Mouse (Mus musculus) liver, embryonic 16.5 days (tissue): ENCODE measurements around the gene Kif9. TPM values are rescaled to one million over a fixed set of nuclear protein-coding genes. Genes with fewer than 3 reads are reported as not detected.

Source experiments
- ATAC-seq: fragments of 200-750 bp; cut with Nextera tagmentation; 2 replicates; pipeline ENCODE4 v1.8.0; 2017; ENCODE audit warnings: low read depth, mild to moderate bottlenecking, moderate number of reproducible peaks, moderate library complexity
- H3K27ac ChIP-seq: fragments of 300-500 bp; sonication (generic); 2 replicates; pipeline ENCODE4 v1.5.1; 2014; ENCODE audit warnings: mild to moderate bottlenecking, low read length
- H3K27me3 ChIP-seq: fragments of 300-500 bp; sonication (generic); 2 replicates; pipeline ENCODE4 v1.6.1; 2014; ENCODE audit warnings: low read depth, low read length, mixed read lengths; ENCODE audit not compliant: control insufficient read depth, insufficient read depth
- H3K36me3 ChIP-seq: fragments of 300-500 bp; sonication (generic); 2 replicates; pipeline ENCODE4 v1.6.1; 2014; ENCODE audit warnings: mild to moderate bottlenecking; ENCODE audit not compliant: control insufficient read depth, insufficient read depth
- H3K4me1 ChIP-seq: fragments of 300-500 bp; sonication (generic); 2 replicates; pipeline ENCODE4 v1.6.1; 2014; ENCODE audit warnings: low read depth, low read length, mixed read lengths; ENCODE audit not compliant: control insufficient read depth
- H3K4me2 ChIP-seq: fragments of 300-500 bp; sonication (generic); 2 replicates; pipeline ENCODE4 v1.6.1; 2014; ENCODE audit warnings: low read depth, low read length, mixed read lengths
- H3K4me3 ChIP-seq: fragments of 300-500 bp; sonication (generic); 2 replicates; pipeline ENCODE4 v1.5.1; 2014; ENCODE audit warnings: low read depth, mild to moderate bottlenecking, low read length
- H3K9ac ChIP-seq: fragments of 300-500 bp; sonication (generic); 2 replicates; pipeline ENCODE4 v1.6.1; 2014; ENCODE audit warnings: low read depth, low read length
- H3K9me3 ChIP-seq: fragments of 300-500 bp; sonication (generic); replicated peaks from 2 replicates; pipeline ENCODE4 v1.6.1; 2016; ENCODE audit warnings: low read length; ENCODE audit not compliant: control insufficient read depth
- WGBS: fragments of 180-500 bp; shearing (Covaris S2); extraction: QIAGEN DNeasy Blood & Tissue Kit; methylation state at CpG from one replicate; pipeline ENCODE4 v1.1.7; 2014; ENCODE audit not compliant: insufficient replicate concordance; 5-methylcytosine and 5-hydroxymethylcytosine counted together
- polyA plus RNA-seq: library from polyadenylated mRNA; unstranded; fragments of >200 nt; fragmentation: Nextera tagmentation; extraction: Ambion mirVana; gene quantifications from 2 replicates; pipeline ENCODE4 v1.2.1, GENCODE M21; 2015

Kif9 gene
- 0.18 and 0.21 TPM in 2 replicates for polyA plus RNA-seq

GRCm38 (mm10) chr9:110476124-110477091 lies at the start of gene Kif9, which contains the start of gene Klhl18:
Kif9 (plus strand) TSS chr9:110476958.
Klhl18 (minus strand) TSS chr9:110476694.
- Histone ChIP-seq H3K4me1 (peaks cover 12% of the 10 kb centered on the region), H3K27ac (peak within 1 kb of the TSS; percentile 71), H3K4me2 (peak within 1 kb of the TSS; percentile 88), H3K9ac (peak within 1 kb of the TSS; percentile 75), H3K4me3 (peak within 1 kb of the TSS; percentile 82), H3K27me3 (no peaks in the 10 kb centered on the region), H3K9me3 (no peaks in the 10 kb centered on the region), H3K36me3 (no peaks in the 10 kb centered on the region)
- peak; percentile 98 for ATAC-seq
- under 1% methylated on average over 53 of the region's 53 CpGs for WGBS

DNA sequence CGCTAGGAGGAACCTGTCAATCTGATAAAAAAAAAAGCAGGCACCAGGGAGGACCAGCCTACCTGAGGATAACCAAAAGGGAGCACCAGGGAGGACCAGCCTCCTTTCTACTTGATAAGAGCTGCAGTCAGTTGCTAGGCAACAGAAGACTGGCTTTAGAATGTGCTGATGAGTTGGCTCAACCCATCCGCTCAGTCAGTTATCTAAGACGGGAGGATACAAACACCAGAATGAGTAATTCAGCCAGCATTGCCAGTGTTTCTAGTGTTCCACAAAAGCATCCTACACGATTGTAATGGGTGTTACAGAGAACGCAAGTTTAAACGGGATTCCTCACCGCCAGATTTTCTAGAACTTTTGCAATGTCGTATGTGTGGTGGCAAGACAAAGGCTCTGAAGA lies 45.5 kb upstream of the Kif9 start:
- Histone ChIP-seq H3K27ac (no peak overlapping the region), H3K4me2 (no peak overlapping the region), H3K9ac (no peak overlapping the region), H3K9me3 (no peaks in the 10 kb centered on the region), H3K27me3 (no peaks in the 10 kb centered on the region), H3K4me1 (no peaks in the 10 kb centered on the region), H3K4me3 (no peak overlapping the region), H3K36me3 (0 out of 2 replicates have a peak, but pooled peaks cover 2% of the 10 kb centered on the region)
- no peak for ATAC-seq
- 66% methylated on average over 8 of the region's 8 CpGs for WGBS

DNA sequence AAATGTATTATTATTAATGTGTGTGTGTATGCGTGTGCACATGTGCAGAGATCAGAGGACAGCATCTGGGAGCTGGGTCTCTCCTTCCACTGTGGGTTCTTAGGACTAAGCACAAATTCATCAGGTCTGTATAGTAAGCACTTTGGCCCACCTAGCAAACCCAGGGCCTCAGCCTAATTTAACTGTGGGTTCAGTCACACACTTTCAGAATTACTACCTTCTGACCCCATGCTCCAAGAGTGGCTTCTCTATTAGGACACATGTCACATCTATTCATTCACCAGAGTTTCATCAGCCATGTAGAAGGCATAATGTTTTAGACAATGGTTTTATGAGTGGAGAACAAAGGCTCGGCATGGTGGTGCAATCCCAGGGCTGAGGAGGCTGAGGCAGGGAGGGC lies 43.7 kb upstream of the Kif9 start:
- no peak overlapping the region for H3K4me2 ChIP-seq
- WGBS: 67% methylated on average over 2 of the region's 2 CpGs
- no peak overlapping the region for H3K27ac ChIP-seq
- ATAC-seq: no peak
- 0 out of 2 replicates have a peak, but pooled peaks cover 2% of the 10 kb centered on the region for H3K36me3 ChIP-seq
- H3K9me3 ChIP-seq: no peaks in the 10 kb centered on the region
- H3K4me3 ChIP-seq: no peak overlapping the region
- H3K4me1 ChIP-seq: no peaks in the 10 kb centered on the region
- H3K27me3 ChIP-seq: no peaks in the 10 kb centered on the region
- no peak overlapping the region for H3K9ac ChIP-seq

DNA sequence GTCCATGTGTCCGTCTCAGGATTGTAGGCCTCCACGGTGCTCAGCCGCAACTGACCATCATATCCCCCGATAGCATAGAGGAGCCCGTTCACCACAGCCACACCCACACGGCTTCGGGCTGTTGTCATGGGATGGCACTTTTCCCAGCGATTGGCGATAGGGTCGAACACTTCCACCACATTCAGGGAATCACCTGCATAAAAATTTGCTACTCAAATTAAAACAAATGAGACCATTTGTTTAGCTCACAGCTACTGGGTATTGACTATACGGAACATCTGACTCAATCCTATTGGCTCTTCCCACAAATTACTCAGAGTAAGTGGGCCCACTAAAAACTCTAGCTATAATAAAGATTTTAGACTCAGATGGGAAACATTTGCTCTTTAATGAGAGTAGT lies 40.7 kb upstream of the Kif9 start:
- H3K9me3 ChIP-seq: no peaks in the 10 kb centered on the region
- ATAC-seq: no peak
- H3K27ac ChIP-seq: no peak overlapping the region
- no peak overlapping the region for H3K4me2 ChIP-seq
- H3K36me3 ChIP-seq: 0 out of 2 replicates have a peak, but pooled peaks cover 2% of the 10 kb centered on the region
- H3K9ac ChIP-seq: no peak overlapping the region
- no peaks in the 10 kb centered on the region; the same call in 1 of the 2 replicates for H3K4me1 ChIP-seq
- H3K27me3 ChIP-seq: no peaks in the 10 kb centered on the region
- H3K4me3 ChIP-seq: no peak overlapping the region
- WGBS: 82% methylated on average over 11 of the region's 11 CpGs

- Histone ChIP-seq H3K36me3 (0 out of 2 replicates have a peak, but pooled peaks cover 2% of the 10 kb centered on the region), H3K9me3 (no peaks in the 10 kb centered on the region), H3K4me2 (no peak overlapping the region), H3K9ac (no peak overlapping the region), H3K4me1 (no peaks in the 10 kb centered on the region; the same call in 1 of the 2 replicates), H3K4me3 (no peak overlapping the region), H3K27me3 (no peaks in the 10 kb centered on the region), H3K27ac (no peak overlapping the region)
- ATAC-seq: no peak
- 16% methylated on average over 3 of the region's 5 CpGs for WGBS
Observed at GRCm38 (mm10) chr9:110440049-110440448, 36.7 kb upstream of the Kif9 start.

- H3K27ac ChIP-seq: no peak overlapping the region
- H3K36me3 ChIP-seq: 0 out of 2 replicates have a peak, but pooled peaks cover 2% of the 10 kb centered on the region
- no peak overlapping the region for H3K9ac ChIP-seq
- no peak overlapping the region for H3K4me3 ChIP-seq
- WGBS: 32% methylated on average over 6 of the region's 6 CpGs
- no peaks in the 10 kb centered on the region; the same call in 1 of the 2 replicates for H3K4me1 ChIP-seq
- H3K4me2 ChIP-seq: no peak overlapping the region
- H3K27me3 ChIP-seq: no peaks in the 10 kb centered on the region
- peak; percentile 65; the same call in 1 of the 2 replicates for ATAC-seq
- no peaks in the 10 kb centered on the region for H3K9me3 ChIP-seq
Observed at GRCm38 (mm10) chr9:110440559-110440958, 36.2 kb upstream of the Kif9 start.

GRCm38 (mm10) chr9:110448356-110448755 lies 28.4 kb upstream of the Kif9 start:
- no peaks in the 10 kb centered on the region for H3K36me3 ChIP-seq
- no peaks in the 10 kb centered on the region; the same call in 1 of the 2 replicates for H3K4me1 ChIP-seq
- H3K27me3 ChIP-seq: no peaks in the 10 kb centered on the region
- H3K4me2 ChIP-seq: no peak overlapping the region
- H3K9ac ChIP-seq: no peak overlapping the region
- no peak overlapping the region for H3K4me3 ChIP-seq
- WGBS: 70% methylated on average over 15 of the region's 15 CpGs
- ATAC-seq: no peak
- no peaks in the 10 kb centered on the region for H3K9me3 ChIP-seq
- no peak overlapping the region for H3K27ac ChIP-seq

- 15% methylated on average over 11 of the region's 11 CpGs for WGBS
- H3K9me3 ChIP-seq: no peaks in the 10 kb centered on the region
- peak; percentile 32 for ATAC-seq
Observed at GRCm38 (mm10) chr9:110448857-110449617, 27.7 kb upstream of the Kif9 start.

More at GRCm38 (mm10) chr9:110448857-110449617, 27.7 kb upstream of the Kif9 start:
- no peak overlapping the region for H3K4me2 ChIP-seq
- H3K36me3 ChIP-seq: no peaks in the 10 kb centered on the region
- H3K27ac ChIP-seq: no peak overlapping the region
- no peak overlapping the region for H3K4me3 ChIP-seq
- no peaks in the 10 kb centered on the region for H3K27me3 ChIP-seq
- no peaks in the 10 kb centered on the region; the same call in 1 of the 2 replicates for H3K4me1 ChIP-seq
- no peak overlapping the region for H3K9ac ChIP-seq
